Mouse (Mus musculus): Measurements from ENCODE around the gene Vps26a. TPM values are rescaled to one million over a fixed set of nuclear protein-coding genes. Genes with fewer than 3 reads are reported as not detected.
"Not testable (repeated sequence)": the region's sequence is repeated elsewhere in the genome, so short reads cannot be mapped to it uniquely, and the experiment has no call there.

The Vps26a gene
- polyA plus RNA-seq, 1 experiment from 2014 or later: 78.0 TPM

DNA sequence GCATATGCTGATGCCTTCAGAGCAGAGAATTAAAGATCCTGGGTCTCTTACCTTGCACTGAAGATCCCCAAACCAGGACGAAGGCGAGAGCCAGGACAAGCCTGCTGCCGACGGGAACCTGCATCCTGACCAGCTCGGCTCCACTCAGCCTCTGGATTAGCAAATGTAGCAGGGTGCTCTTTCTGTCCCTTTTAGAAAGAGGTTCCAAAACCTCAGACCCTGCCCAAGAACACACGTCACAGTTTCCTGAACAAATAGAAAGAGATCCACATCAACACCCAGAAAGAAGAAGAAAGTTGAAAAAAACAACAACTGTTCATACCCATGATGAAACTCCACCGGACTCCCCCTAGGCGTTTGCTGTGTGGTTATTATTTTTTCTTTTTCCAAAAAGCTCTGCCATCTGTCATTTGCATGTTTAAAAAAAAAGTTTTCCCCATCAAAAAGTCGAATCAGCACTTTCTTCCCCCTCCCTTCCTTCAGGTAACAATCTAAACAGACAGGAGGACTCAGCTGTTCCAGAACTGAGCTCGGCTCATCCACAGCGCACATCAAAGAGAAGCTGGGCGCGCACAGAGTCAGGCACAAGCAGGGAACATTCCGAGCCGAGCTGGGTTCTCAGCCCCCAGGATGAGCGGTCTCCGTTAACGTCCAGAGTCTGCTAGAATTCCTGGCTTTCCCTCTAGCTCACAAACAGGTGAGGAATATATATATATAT, 21.1 kb upstream of the Vps26a start:
- Histone ChIP-seq H3K4me1 (peaks cover 9% of the 10 kb centered on the region), H3K4me3 (peak overlapping the region; percentile 39), H3K36me3 (no peaks in the 10 kb centered on the region), H3K9me3 (replicated peaks) (no peaks in the 10 kb centered on the region), H3K27ac (no peak overlapping the region), H3K27me3 (ENCODE audit: low read depth, poor library complexity, severe bottlenecking) (peaks cover 35% of the 10 kb centered on the region)
- peak; percentile 44 for DNase-seq (ENCODE audit: low spot score)
- 17% methylated on average over 18 of the region's 18 CpGs for WGBS

- H3K27me3 ChIP-seq (ENCODE audit: low read depth, poor library complexity, severe bottlenecking): peaks cover 35% of the 10 kb centered on the region
- no peaks in the 10 kb centered on the region for H3K36me3 ChIP-seq
- no peak overlapping the region for H3K4me3 ChIP-seq
- DNase-seq (ENCODE audit: low spot score): no peak
- WGBS: 87% methylated on average over 4 of the region's 4 CpGs
- no peaks in the 10 kb centered on the region for H3K9me3 ChIP-seq (replicated peaks)
- H3K4me1 ChIP-seq: peaks cover 9% of the 10 kb centered on the region
- H3K27ac ChIP-seq: no peak overlapping the region
These were observed 20.5 kb upstream of the Vps26a start for GRCm38 (mm10) chr10:62507071-62507470.

- 88% methylated on average over 17 of the region's 17 CpGs for WGBS
- no peak overlapping the region for H3K27ac ChIP-seq
- no peak overlapping the region for H3K4me3 ChIP-seq
- peaks cover 9% of the 10 kb centered on the region for H3K4me1 ChIP-seq
- peaks cover 35% of the 10 kb centered on the region for H3K27me3 ChIP-seq (ENCODE audit: low read depth, poor library complexity, severe bottlenecking)
- no peaks in the 10 kb centered on the region for H3K36me3 ChIP-seq
- no peak for DNase-seq (ENCODE audit: low spot score)
- H3K9me3 ChIP-seq (replicated peaks): no peaks in the 10 kb centered on the region
These were observed 19.5 kb upstream of the Vps26a start for GRCm38 (mm10) chr10:62506019-62506556.

DNA sequence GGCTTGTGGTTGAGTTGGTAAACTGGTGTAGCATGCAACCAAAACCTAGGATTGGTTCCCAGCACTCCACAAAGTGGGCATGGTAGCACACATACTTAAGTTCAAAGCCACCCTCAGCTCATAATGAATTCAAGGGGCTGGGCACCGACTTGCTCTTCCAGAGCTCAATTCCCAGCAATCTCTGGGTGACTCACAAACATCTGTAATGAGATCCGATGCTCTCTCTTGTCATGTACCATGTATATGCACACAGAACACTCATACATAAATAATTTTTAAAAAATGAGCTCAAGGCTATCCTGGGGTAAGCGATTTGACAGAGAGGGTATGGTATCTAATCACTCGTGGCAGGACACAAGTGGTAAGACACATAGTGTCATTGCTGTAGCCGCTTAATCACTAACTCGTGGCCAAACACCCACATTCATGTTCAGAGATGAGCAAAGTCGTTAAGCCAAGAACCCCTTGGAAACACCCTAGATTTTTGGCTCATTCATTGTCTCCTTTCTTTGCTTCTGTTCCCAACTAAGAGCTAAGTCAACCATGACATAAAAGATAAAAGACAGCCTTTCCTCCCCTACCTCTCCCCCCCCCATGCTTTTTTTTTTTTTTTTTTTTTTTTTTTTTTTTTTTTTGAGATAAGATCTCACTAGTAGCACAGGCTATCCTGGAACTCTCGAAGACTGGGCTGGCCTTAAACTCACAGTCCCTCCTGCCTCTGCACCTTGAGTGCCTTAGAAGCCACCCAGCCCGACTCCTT, 18.8 kb upstream of the Vps26a start:
- no peaks in the 10 kb centered on the region for H3K36me3 ChIP-seq
- peaks cover 35% of the 10 kb centered on the region for H3K27me3 ChIP-seq (ENCODE audit: low read depth, poor library complexity, severe bottlenecking)
- WGBS: 87% methylated on average over 9 of the region's 9 CpGs
- peaks cover 9% of the 10 kb centered on the region for H3K4me1 ChIP-seq
- H3K4me3 ChIP-seq: no peak overlapping the region
- H3K9me3 ChIP-seq (replicated peaks): no peaks in the 10 kb centered on the region
- no peak for DNase-seq (ENCODE audit: low spot score)
- no peak overlapping the region for H3K27ac ChIP-seq

DNA sequence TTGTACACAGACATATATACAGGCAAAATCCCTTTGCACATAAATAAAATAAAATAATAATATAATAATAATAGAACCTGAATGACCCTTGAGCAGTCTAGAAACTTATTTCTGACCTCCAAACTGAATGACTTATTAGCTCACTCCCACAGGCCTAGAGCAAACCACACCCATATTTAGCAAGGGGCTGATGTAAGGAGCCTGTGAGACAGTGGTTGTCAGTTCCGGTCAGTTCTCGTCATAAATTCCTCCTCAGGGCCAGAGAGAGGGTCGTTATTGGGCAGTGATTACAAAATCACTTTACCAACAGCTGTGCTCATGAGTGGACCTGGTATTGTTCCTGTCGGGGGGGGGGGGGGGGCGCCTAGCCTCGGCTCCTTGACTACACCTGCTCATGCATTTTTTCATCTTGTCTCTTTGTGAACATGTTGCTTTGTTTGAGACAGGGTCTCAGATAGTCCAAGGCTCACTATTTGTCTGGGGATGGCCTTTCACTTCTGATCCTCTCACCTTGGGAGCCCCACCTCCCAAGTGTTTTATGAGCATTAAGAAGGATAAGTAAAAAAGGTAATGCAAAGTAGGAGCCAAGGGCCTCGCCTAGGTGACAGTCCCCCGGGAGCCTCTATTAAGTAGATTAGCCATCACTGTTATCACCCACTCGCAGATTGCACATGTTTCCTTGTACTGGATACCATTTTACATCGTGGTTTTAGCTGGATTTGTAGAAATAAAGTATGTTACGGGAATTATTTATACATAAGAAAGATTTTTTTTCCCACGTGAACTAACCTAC, 17.4 kb upstream of the Vps26a start:
- WGBS: 73% methylated on average over 12 of the region's 12 CpGs
- H3K36me3 ChIP-seq: no peaks in the 10 kb centered on the region
- no peak for DNase-seq (ENCODE audit: low spot score)
- H3K4me3 ChIP-seq: no peak overlapping the region
- peaks cover 24% of the 10 kb centered on the region for H3K27me3 ChIP-seq (ENCODE audit: low read depth, poor library complexity, severe bottlenecking)
- H3K9me3 ChIP-seq (replicated peaks): no peaks in the 10 kb centered on the region
- no peak overlapping the region for H3K27ac ChIP-seq
- peaks cover 9% of the 10 kb centered on the region for H3K4me1 ChIP-seq

GRCm38 (mm10) chr10:62503353-62503752, 16.7 kb upstream of the Vps26a start:
- H3K27me3 ChIP-seq (ENCODE audit: low read depth, poor library complexity, severe bottlenecking): peaks cover 17% of the 10 kb centered on the region
- H3K4me1 ChIP-seq: peaks cover 6% of the 10 kb centered on the region
- no peak overlapping the region for H3K4me3 ChIP-seq
- no peaks in the 10 kb centered on the region for H3K9me3 ChIP-seq (replicated peaks)
- DNase-seq (ENCODE audit: low spot score): no peak
- WGBS: 84% methylated on average over 4 of the region's 4 CpGs
- H3K27ac ChIP-seq: no peak overlapping the region
- no peaks in the 10 kb centered on the region for H3K36me3 ChIP-seq

DNA sequence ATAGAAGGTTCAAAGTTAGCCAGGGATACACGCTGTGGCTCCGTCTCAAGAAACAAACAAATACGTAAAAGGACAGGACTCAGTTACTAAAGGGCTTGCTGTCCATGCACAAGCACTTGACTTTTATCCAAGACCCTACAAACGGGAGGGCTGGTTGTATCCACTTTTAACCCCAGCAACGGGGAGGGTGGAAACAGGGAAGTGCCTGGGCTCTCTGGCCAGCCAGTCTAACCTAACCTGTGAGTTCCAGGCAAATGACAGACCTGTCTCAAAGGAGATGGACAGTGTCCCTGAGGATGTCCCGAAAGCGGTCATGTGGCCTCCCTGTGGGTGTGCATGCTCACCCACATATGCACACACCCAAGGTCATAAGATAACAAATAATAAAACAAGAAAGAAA, 15.3 kb upstream of the Vps26a start:
- H3K36me3 ChIP-seq: no peaks in the 10 kb centered on the region
- no peak overlapping the region for H3K4me3 ChIP-seq
- peaks cover 3% of the 10 kb centered on the region for H3K27me3 ChIP-seq (ENCODE audit: low read depth, poor library complexity, severe bottlenecking)
- 89% methylated on average over 7 of the region's 7 CpGs for WGBS
- H3K9me3 ChIP-seq (replicated peaks): no peaks in the 10 kb centered on the region
- no peak overlapping the region for H3K27ac ChIP-seq
- no peak for DNase-seq (ENCODE audit: low spot score)
- no peaks in the 10 kb centered on the region for H3K4me1 ChIP-seq

- no peaks in the 10 kb centered on the region for H3K36me3 ChIP-seq
- no peaks in the 10 kb centered on the region for H3K27me3 ChIP-seq (ENCODE audit: low read depth, poor library complexity, severe bottlenecking)
- H3K4me3 ChIP-seq: no peak overlapping the region
- DNase-seq (ENCODE audit: low spot score): no peak
- H3K27ac ChIP-seq: no peak overlapping the region
- 90% methylated on average over 9 of the region's 9 CpGs for WGBS
- H3K9me3 ChIP-seq (replicated peaks): no peaks in the 10 kb centered on the region
- no peaks in the 10 kb centered on the region for H3K4me1 ChIP-seq
These were observed 14.5 kb upstream of the Vps26a start for GRCm38 (mm10) chr10:62500916-62501615.

DNA sequence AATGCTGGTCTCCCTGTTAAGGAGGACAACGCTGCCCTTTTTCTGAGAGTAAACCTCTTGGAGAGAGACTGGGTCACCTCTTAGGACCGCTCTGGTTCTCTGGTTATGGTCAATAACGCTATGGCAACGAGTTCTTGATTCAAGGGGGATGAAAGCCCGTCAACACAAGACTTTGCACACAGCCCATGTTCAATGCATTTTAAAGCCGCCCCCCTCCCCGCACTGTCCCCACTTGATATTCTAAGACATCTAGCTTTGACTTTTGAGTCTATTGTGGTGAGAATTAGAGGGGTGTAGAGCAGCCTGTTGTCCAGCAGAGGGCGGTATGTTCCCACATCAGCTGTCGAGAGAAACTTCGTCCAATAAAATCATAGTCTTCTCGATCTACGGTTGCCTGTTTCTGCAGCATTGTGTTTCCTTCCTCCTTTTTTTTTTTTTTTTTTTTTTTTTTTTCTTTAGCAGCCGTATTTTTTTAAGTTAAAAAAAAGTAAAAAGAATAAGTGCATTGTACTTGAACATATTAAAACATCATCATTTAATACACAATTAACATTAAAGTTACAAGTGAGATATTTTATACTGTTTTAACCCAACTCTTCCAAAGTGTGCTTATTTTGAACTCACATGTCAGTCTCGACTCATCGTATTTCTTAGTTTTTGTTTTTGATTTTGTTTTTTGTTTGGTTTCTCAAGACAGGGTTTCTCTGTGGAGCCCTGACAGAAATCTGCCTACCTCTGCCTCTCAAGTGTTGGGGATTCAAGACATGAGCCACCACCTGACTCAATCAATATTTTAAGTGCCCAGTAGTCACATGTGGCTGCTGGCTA, 13.7 kb upstream of the Vps26a start:
- Histone ChIP-seq H3K27me3 (ENCODE audit: low read depth, poor library complexity, severe bottlenecking) (no peaks in the 10 kb centered on the region), H3K9me3 (replicated peaks) (no peaks in the 10 kb centered on the region), H3K4me3 (no peak overlapping the region), H3K4me1 (no peaks in the 10 kb centered on the region), H3K27ac (no peak overlapping the region), H3K36me3 (no peaks in the 10 kb centered on the region)
- DNase-seq (ENCODE audit: low spot score): peak; percentile 78
- 28% methylated on average over 15 of the region's 15 CpGs for WGBS

DNA sequence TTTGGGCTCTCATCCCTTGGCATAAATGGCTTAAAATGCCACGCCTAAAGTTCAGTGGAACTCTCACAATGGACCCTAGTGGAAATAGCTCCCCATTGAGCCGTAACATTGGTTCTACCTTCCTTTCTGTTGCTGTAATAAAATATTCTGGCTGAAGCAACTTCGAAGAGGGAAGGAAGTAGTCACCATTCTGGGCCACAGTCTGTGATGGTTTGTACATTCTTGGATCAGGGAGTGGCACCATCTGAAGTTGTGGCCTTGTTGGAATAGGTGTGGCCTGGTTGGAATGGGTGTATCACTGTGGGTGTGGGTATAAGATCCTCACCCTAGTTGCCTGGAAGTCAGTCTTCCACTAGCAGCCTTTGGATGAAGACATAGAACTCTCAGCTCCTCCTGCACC, 5.1 kb upstream of the Vps26a start:
- H3K27me3 ChIP-seq (ENCODE audit: low read depth, poor library complexity, severe bottlenecking): not testable (repeated sequence)

GRCm38 (mm10) chr10:62488266-62488665, 1.7 kb upstream of the Vps26a start:
- DNase-seq (ENCODE audit: low spot score): no peak
- Histone ChIP-seq H3K9me3 (replicated peaks) (no peaks in the 10 kb centered on the region), H3K4me3 (no peak overlapping the region), H3K36me3 (no peaks in the 10 kb centered on the region), H3K27me3 (ENCODE audit: low read depth, poor library complexity, severe bottlenecking) (no peaks in the 10 kb centered on the region), H3K4me1 (peaks cover 11% of the 10 kb centered on the region), H3K27ac (no peak overlapping the region)
- 11% methylated on average over 1 of the region's 1 CpGs for WGBS

More for the DNA sequence above, 5.1 kb upstream of the Vps26a start:
- not testable (repeated sequence) for H3K9me3 ChIP-seq (replicated peaks); DNase-seq (ENCODE audit: low spot score); H3K36me3 ChIP-seq; H3K27ac ChIP-seq; H3K4me3 ChIP-seq; H3K4me1 ChIP-seq
- WGBS: 87% methylated on average over 3 of the region's 3 CpGs

Data from limb, embryonic 10.5 days (tissue).